Mouse (Mus musculus) frontal cortex, postnatal 36 days (tissue): ENCODE data around the gene Gtdc1.
A peak's percentile ranks its signal among the peaks of the same experiment; 100 is the strongest.
"Not testable (repeated sequence)": the region's sequence is repeated elsewhere in the genome, so short reads cannot be mapped to it uniquely, and the experiment has no call there.

ENCODE experiments used
- DNase-seq, 2 experiments: peaks; one replicate each; pipeline ENCODE4 v3.0.0; 2022; ENCODE audit warnings: low spot score in 2 of 2

The Gtdc1 gene

GRCm38 (mm10) chr2:44780961-44781360 lies 146.5 kb downstream of the Gtdc1 start:
- no peak for DNase-seq

DNA sequence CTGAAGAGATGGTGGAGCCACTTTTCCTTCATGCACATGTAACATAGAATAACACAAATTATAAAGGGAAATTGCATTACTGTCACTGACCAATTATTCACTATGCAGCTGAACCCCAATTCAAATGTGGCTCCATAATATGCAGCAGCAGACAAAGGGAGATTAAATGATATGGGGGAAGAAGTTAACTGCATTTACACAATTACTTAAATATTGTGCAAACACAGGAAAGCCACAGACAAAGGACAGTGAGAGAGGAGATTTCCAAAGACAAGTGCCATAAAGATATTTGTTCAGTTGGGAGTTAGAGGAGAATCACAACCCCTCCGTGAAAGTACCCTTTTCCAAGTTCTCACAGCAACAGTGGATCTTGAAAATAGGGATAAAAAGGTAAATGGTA lies 163.6 kb downstream of the Gtdc1 start:
- no peak for DNase-seq

DNA sequence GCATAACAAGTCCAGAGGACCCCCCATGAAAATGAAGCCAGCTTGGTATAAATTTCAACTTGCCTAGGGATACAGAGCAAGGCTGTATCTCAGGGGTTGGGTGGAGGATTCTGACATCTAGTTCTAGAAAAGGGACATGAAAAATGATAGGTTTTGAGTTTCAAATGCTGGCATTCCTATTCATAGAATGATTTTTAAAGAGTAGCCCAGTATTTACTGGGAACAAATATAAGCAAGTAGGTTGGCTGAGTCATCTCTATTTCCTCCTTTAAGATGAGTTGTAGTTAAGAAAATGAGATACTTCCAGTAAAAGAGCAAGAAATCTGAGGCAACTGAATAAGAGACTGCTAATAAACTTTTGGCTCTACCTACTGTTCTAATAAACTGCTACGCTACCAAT lies 190.8 kb downstream of the Gtdc1 start:
- DNase-seq, result no peak

- DNase-seq, result no peak
These were observed 206.0 kb downstream of the Gtdc1 start for GRCm38 (mm10) chr2:44721461-44721860.

DNA sequence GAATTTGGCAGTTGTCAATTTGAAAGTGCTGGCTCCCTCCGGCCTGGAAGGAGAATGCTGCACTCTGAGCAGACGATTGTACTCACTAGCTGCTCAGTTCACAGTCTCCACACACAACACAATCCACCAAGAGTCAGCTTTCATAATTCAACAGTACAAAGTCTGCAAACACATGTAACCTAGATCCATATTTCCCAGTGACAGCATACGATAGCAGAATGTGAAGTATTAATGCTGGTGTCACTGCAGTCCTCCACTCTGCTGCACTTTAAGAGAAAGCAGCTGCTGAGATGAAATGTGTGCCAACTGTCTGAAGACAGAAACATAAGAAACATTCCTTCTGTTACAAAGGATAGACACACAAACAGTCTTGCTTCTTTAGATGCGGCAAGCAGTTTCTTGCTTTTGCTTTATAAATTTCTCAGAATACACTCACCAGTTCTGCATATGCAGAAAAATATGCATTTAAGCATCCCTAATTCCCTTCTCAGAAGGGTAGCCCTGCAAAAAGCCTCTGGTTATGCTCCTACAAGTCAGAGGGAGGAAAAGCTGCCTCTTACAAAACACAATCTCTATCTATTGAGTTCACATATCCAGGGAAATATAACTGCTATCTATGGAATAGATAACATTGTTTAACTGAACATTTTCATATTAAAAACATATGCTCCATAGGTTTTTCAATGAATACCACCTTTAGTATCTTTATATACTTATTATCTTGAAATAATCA lies 221.4 kb downstream of the Gtdc1 start:
- peak; percentile 19 to 66 for DNase-seq

GRCm38 (mm10) chr2:44700276-44700675 lies 227.2 kb downstream of the Gtdc1 start:
- no peak for DNase-seq

- DNase-seq, result peak in 1 of 2 experiments; percentile 37
These were observed 231.0 kb downstream of the Gtdc1 start for GRCm38 (mm10) chr2:44696441-44696840.

DNA sequence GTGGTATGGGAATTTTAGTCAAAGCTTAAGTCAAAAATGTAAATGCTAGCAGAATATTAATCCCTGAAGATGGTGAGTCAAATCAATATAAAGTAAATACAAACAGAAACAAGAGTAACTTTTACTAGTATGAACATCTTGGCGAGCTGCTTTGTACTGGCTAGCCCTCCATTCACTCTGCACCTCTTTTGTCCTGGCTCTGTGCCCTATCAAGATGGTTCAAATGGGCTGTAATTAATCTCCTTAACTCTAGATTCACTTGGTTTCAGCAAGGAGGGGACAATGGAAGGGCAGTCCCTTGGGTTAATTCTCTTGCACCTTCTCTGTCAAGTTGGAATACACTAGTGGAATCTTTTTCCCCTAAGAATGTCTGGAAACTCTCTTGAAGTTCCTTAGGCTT lies 233.6 kb downstream of the Gtdc1 start:
- no peak for DNase-seq

GRCm38 (mm10) chr2:44664049-44664448 lies 263.4 kb downstream of the Gtdc1 start:
- peak; percentile 29 to 36 for DNase-seq

GRCm38 (mm10) chr2:44659870-44660269 lies 267.6 kb downstream of the Gtdc1 start:
- peak in 1 of 2 experiments; percentile 22 for DNase-seq

DNA sequence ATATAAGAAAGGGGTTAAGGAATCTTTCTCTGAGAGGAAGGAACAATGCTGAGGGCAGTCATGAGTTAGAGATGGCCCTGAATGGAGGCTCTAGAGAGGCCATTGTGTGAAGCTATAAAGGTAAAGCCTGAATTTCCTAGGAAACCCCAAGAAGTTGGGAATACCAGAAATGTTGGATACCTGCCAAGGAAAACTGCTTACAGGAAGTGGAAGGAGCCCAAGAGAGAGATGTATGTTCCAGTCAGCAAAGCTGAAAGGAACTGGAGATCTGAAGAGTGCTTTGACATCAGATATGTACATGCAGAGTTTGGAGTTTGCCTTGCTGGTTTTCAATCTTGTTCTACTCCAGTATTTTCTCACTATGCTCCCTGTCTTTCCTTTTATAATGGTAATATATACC lies 268.4 kb downstream of the Gtdc1 start:
- no peak for DNase-seq

DNA sequence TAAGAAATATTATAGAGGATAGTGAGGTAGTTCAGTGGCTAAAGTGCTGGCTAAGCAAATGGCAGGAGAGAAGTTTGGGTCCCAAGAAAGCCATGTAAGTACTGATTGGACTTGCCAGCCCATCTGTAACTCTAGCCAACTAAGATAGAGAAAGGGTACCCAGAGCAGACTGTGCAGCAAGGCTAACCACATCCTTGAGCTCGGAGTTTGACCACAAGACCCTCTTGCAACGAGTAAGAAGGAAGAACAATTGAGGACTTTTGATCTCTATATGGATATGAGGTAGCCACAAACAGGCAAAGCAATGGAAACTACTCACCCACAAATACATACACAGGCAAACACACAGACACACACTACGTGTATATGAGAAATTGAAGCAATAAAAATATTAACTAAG lies 278.9 kb downstream of the Gtdc1 start:
- no peak for DNase-seq

DNA sequence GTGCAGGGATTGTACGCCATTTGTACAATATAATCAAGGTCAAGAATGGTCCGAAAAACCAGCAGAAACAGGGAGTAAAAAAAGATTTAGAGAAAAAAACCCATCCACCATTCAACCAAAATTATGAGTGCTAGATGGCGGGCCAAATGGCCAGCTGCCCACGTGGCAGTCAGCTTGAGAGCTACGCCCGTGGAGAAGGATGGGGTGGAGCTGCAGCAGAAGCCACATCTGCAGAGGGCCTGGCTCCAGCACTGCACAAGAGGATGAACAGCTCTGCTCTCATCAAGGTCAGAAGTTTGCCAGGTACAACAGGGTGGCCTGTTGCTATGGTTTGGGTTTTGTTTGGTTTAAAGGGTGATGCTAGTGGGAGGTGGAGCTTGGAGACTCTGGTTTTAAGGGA lies 281.1 kb downstream of the Gtdc1 start:
- no peak for DNase-seq

GRCm38 (mm10) chr2:44639370-44639769 lies 288.1 kb downstream of the Gtdc1 start:
- no peak for DNase-seq

GRCm38 (mm10) chr2:44638157-44638556 lies 289.3 kb downstream of the Gtdc1 start:
- no peak for DNase-seq

DNA sequence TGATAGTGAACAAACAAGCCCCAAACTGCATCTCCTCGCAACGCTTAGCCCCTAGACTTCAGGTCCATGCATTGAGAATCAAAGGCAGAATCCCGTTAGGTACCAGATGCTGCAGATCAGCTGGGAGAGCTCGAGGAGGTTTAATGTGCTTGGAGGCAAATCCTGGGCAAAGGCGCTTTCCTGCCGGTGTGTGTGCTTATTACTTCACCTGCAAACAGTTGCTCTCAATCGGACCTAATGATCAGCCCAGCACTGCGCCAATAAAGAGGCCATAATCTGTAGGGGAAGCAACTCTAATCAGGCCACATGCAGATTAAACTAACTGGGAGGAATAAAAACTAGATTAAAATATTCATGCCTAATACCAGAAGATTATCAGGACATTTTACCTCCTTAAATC lies 293.5 kb downstream of the Gtdc1 start:
- DNase-seq, result no peak

DNA sequence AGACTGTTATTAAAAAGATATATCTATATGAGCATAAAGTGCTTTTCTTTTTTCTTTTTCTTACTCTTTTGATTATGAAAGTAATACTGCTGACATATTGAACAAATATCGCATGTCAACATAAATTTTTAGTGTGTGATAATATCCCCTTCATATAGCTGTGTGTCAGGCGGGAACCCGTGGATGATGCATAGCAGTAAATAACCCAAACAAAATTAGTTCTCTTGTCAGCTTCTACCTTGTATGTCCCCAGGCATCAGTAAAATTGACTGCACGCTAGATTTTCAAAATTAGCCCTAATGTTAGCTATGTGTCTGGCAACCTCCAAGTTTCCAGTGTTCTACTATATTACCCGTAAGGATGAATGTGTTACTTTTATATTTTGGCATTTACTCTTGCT lies 294.4 kb downstream of the Gtdc1 start:
- DNase-seq, result no peak

- no peak for DNase-seq
These were observed 294.9 kb downstream of the Gtdc1 start for GRCm38 (mm10) chr2:44632584-44632983.

GRCm38 (mm10) chr2:44631064-44631463 lies 296.4 kb downstream of the Gtdc1 start:
- no peak for DNase-seq

- DNase-seq, result no peak
These were observed 298.7 kb downstream of the Gtdc1 start for GRCm38 (mm10) chr2:44628778-44629177.

DNA sequence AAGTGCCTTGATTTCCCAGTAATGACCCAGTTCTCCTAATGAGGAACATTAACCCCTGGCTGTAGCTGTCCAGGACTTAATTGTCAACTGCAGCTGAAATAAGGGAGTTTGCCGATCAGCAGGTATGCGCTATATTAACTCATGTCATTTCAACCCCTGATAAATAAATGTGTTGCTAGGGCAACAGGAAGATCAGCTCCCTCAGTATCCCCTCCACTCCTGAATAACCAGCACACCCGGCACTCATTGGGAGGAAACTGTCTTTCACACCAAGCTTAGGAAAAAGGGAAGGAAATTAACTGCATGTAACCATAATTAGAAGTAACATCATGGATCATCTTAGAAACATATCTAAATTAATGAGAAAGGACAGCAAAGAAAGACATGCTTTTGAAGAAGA lies 302.3 kb downstream of the Gtdc1 start:
- no peak for DNase-seq

DNA sequence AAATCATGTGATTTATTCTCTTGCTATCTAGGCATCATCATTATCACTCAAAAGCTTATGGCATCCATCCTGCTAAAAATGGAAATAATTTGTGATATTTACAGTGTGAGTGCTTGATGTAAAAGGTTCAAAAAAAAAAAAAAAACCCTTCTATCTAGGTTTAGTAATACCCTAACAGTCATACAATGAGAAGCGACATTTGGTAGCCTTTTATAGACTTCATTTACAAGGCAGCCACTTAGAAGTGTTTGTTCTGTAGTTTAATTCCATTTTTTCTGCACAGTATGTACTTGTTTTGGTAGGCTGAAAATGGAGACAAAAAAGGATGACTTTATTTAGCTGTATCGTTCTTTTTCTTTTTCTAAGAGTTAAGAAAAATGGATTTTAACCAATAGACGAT lies 305.0 kb downstream of the Gtdc1 start:
- DNase-seq, result no peak

- not testable (repeated sequence) for DNase-seq
These were observed 327.8 kb downstream of the Gtdc1 start for GRCm38 (mm10) chr2:44599653-44600052.

GRCm38 (mm10) chr2:44594276-44594675 lies 333.2 kb downstream of the Gtdc1 start:
- DNase-seq, result no peak
